Mouse (Mus musculus) frontal cortex, postnatal 14 days (tissue): Measurements from ENCODE around the gene Ifi35.
"Not testable (repeated sequence)": the region's sequence is repeated elsewhere in the genome, so short reads cannot be mapped to it uniquely, and the experiment has no call there.

Source experiments
- DNase-seq, 2 experiments: peaks; one replicate each; pipeline ENCODE4 v3.0.0; 2022; ENCODE audit warnings: low spot score in 2 of 2

Gene Ifi35

GRCm38 (mm10) chr11:101468731-101469130, 20.5 kb downstream of the Ifi35 start:
- DNase-seq: no peak

GRCm38 (mm10) chr11:101469155-101469554, 20.9 kb downstream of the Ifi35 start:
- no peak for DNase-seq

GRCm38 (mm10) chr11:101470206-101470605, 22.0 kb downstream of the Ifi35 start:
- DNase-seq: no peak

- DNase-seq: no peak
These were observed 23.7 kb downstream of the Ifi35 start for GRCm38 (mm10) chr11:101471926-101472325.

- peak; percentile 36 to 43 for DNase-seq
These were observed 24.1 kb downstream of the Ifi35 start for GRCm38 (mm10) chr11:101472336-101472735.

- DNase-seq: not testable (repeated sequence)
These were observed 25.5 kb downstream of the Ifi35 start for GRCm38 (mm10) chr11:101473686-101474085.

- no peak for DNase-seq
These were observed 26.1 kb downstream of the Ifi35 start for GRCm38 (mm10) chr11:101474298-101474697.

GRCm38 (mm10) chr11:101476361-101476760, 28.2 kb downstream of the Ifi35 start:
- DNase-seq: not testable (repeated sequence)

GRCm38 (mm10) chr11:101477194-101477551, 29.0 kb downstream of the Ifi35 start:
- no peak for DNase-seq

- no peak for DNase-seq
These were observed 29.5 kb downstream of the Ifi35 start for GRCm38 (mm10) chr11:101477552-101478211.

GRCm38 (mm10) chr11:101479171-101479635, 31.0 kb downstream of the Ifi35 start:
- no peak for DNase-seq

- no peak for DNase-seq
These were observed 32.7 kb downstream of the Ifi35 start for GRCm38 (mm10) chr11:101480912-101481311.

- no peak for DNase-seq
These were observed 35.6 kb downstream of the Ifi35 start for GRCm38 (mm10) chr11:101483804-101484203.

- DNase-seq: no peak
These were observed 36.0 kb downstream of the Ifi35 start for GRCm38 (mm10) chr11:101484245-101484644.

GRCm38 (mm10) chr11:101484814-101485213, 36.6 kb downstream of the Ifi35 start:
- DNase-seq: no peak

- no peak for DNase-seq
These were observed 37.4 kb downstream of the Ifi35 start for GRCm38 (mm10) chr11:101485509-101486028.

- DNase-seq: no peak
These were observed 37.9 kb downstream of the Ifi35 start for GRCm38 (mm10) chr11:101486126-101486525.

GRCm38 (mm10) chr11:101506269-101506780, 58.1 kb downstream of the Ifi35 start:
- DNase-seq: no peak

GRCm38 (mm10) chr11:101507090-101507489, 58.9 kb downstream of the Ifi35 start:
- DNase-seq: no peak
